Mouse (Mus musculus) G1E-ER4 (cell line): Measurements from ENCODE around the gene Rab3a. TPM values are rescaled to one million over a fixed set of nuclear protein-coding genes. Genes with fewer than 3 reads are reported as not detected.

Experiments
- GATA1 ChIP-seq: IDR thresholded peaks from one replicate; pipeline ENCODE4 v1.8.0; 2012; ENCODE audit warnings: low read length, inconsistent platforms
- polyA plus RNA-seq: library from polyadenylated mRNA; stranded (reverse); fragments of >175 nt; gene quantifications from 2 replicates; pipeline ENCODE4 v1.2.3, GENCODE M21; 2012

The Rab3a gene
- polyA plus RNA-seq, 1 experiment, result 26.1 TPM

DNA sequence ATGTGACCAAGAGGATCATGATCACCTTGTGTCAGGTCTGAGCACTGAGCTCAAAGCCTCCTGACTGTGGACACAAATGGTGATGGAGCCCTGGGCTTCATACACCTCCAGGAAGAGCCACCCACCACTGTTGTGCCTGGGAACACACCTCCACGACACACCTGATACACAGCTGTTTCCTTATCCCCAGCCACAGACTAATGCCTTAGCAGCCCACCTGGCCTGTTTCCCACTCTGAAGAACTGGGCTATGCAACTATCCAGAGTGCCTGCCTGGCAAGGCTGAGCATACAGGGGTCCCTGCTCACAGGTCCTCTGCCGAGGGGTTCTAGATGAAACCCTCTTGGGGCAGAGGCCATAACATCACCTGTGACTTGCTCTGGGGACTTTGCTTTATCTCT is 39.7 kb downstream of the Rab3a start:
- TF ChIP-seq GATA1, result no peak

DNA sequence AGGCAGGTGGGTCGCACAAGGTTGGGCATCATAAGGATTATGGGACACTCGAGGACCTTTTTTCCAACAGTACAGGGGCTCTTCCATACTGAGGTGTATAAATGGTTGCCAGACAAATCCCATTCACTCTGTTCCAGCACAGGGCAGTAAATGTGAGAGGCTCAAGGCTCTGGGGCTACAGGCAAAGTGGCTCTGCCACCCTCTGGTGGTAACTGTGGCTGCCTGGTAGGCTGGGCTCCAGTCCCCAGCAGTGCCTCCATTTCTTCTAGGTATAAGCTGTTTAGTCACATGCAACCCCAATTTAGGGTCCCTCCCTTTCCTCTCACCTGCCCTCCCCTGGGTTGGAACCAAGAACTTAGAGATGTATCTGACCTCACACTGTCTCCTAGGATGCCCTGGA is 40.9 kb downstream of the Rab3a start:
- TF ChIP-seq GATA1, result no peak

DNA sequence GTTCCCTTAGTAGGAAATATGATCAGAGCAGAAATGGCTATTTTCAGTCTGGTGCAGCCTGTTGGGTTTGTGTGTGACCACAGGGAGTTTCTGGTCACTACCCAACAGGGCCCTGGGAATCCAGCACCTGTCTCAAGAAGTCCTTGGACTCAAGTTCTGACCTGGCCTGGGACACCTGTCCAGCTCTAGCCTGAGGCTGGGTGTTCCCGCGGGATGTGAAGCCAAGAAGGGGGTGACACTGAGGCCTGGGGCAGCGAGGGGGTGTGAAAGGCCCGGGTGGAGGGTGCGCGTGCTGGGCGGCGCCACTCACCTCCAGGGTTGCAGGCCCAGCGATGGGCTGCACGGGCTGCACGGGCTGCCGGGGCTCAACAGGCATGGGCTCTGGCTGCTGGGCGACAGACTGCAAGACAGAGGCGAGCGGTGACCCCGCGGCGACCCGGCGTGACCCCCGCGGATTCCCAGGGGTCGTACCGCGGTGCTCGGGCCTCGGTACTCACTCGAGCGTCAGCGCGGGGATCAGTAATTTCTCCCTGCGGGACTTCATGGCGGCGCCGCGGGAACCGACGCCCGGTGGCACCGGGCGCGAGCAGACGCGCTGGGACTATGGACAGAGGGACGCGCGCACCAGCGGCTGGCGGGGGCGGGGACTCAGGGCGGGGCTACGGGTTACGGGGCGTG is 42.1 kb downstream of the Rab3a start:
- TF ChIP-seq GATA1, result no peak

DNA sequence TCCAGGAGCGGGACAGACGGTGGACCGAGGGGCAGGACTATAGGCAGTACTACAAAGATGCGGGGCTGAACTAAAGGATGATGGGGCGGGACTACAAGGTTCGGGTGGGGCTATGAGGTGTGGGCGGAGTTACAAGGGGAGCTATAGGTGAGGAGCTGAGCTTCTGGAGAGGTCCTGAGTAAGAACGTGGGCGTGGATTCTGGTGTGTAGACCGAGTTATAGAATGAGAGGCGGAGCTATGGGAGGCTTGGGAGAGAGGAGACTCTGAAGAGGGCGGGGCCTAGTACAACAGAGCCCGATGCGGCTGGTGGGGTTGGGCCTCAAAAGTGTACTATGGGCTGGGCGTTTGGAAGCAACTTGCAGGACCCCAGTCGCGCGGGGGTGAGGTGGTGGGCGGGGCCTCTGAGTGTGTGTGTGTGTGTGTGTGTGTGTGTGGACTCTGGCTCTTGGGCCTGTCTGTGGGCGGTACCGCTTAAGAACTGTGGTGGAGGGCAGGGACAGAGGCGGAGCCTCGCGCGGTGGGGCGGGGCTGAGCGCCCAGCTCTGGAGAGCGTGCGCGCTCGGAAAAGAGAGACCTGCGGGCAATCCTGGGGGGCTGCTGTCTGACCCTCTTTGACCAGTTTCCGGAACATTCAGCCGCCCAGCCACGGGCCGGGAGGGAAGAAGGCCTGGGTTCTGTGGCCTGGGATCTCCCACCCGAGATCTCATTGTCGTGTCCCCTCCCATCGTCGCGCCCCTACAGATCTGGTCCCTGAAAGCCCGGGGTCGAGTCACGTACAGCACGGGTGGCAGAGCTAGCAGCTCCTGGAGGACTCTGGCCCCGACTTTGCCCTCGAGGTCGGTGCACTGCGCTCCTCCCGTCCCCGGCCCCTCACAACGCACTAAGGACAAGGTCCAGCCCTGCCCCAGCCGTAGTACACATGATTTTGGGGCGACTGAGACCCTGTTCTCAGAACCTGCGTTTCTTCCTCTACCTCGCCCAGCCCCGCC is 42.9 kb downstream of the Rab3a start:
- no peak for TF ChIP-seq GATA1

DNA sequence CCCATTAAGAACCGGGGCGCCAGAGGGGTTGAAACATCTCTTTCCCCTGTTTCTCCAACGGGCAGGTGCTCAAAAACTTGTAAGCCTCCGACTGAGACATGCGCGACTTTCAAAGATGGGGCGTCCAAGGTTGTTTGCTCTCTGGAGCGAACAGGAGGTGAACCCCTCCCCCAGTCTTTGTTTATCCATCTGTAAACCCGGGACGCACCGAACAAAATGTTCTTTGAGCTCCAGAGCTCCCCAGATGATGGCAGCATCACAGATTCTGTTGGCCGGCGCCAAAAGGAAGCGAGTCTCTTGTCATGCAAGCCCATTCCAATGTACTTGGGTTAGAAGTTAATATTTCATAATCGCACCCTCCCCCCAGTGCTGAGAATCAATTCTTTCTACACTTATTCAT is 43.8 kb downstream of the Rab3a start:
- TF ChIP-seq GATA1, result no peak

DNA sequence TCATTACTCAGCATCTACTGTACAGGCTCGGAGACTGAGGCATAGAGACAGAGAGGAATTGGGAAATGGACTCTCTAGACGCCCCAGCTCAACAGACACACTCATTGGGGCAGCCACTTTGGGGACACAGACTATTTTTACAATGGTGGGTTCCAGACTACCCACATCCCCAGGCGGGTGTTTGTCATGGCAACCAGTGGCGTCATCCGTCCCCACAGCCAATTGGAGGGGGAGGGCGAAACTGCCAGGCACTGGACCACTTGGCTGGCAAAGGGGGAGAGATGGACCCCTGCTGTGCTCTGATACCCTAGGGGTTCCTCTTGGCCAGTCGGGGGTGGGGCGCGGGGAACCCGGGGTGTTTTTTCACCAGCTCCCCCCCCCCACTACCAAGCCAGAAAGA is 46.2 kb downstream of the Rab3a start:
- TF ChIP-seq GATA1, result no peak

DNA sequence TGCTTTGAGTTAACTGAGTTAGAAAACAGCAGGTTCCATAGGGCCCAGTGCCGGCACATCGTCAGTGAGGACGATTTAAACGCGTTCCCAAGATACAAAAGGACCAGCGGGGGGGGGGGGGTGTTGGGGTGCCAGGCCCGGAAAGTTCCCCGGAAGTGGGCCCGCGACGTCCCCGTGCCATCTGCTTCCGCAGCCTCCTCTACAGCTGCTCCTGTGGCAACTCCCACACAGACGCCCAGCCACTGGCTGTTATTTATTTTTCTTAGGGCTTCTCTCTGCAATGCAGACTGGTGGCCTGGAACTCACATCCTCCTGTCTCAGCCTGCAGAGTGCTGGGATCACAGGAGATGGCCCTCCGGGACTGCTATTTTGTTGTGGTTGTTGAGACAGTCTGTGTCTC is 46.7 kb downstream of the Rab3a start:
- no peak for TF ChIP-seq GATA1

DNA sequence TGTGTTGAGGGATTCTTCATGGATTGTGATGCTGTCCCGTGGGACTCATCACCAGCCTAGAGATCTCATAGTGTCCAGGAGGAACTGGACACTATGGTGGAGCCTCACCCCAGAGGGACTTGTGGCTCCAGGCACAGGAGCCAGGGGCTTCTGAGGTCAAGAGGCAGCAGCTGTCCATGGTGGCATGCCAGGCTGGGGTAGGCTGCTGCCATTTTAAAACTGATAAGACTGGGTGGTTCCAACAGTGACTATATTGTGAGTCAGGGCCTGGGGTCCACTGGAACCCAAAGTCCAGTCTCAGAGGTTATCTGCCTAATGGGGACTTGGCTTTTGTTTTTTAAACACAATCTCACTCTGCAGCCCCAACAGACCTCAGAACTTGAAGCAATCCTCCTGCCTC is 47.4 kb downstream of the Rab3a start:
- TF ChIP-seq GATA1, result no peak

DNA sequence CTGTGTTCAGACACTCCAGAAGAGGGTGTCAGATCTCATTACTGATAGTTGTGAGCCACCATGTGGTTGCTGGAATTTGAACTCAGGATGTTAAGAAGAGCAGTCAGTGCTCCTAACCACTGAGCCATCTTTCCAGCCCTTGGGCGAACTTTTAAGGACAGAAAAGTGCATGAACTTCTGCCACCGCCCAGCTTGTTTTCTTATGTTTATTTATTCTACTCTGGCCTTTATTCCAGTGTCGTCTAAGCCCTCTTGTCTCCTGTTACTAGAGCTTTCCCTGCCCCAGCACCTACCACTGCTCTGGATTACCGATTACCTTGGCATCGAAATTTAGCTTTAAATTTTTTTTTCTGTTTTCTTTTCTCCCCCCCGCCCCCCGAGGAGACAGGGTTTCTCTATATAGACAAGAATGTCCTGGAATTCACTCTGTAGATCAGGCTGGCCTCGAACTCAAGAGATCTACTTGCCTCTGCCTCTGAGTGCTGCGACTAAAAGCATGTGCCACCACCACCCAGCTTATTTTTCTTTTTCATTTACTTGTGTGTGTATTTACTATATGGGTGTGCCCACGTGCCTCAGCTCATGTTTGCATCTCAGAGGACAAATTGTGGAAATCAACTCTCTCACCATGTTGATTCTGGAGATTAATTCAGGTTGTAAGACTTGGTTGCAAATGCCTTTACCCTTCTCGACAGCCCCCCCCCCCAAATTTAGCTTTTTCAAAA is 48.5 kb downstream of the Rab3a start:
- TF ChIP-seq GATA1, result no peak

DNA sequence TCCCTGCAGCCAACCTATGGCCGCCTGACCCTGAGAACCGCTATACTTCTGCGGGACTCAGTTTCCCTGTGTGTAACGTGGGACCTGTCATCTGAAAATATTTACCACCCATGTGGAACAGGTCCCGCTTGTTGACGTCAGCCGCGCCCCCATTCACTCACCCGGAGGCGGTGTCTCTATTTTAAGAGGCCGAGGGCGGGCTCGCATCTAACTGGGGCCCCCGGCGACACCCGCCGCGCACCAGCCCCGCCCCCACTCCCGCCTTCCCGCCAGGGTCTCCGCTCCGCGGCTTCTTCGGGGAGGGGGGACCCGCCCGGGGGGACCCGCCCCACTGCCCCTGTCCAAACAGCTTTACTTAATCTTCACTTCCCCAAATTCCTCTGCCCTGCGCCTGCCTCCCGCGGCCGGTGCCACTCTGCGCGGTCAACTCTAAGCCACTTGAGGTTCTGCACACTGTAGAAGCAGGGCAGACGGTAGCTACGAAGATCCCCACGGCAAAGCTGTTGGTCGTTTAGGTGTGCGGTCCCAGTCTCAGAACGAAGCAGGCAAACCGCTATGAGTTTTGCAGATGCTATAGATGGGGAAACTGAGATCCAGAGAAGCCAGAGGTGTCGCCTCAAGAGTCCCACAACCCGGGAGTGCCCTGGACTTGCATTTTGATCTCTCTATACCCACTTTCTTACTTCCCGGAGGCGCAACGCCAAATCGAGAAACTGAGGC is 49.4 kb downstream of the Rab3a start:
- no peak for TF ChIP-seq GATA1

DNA sequence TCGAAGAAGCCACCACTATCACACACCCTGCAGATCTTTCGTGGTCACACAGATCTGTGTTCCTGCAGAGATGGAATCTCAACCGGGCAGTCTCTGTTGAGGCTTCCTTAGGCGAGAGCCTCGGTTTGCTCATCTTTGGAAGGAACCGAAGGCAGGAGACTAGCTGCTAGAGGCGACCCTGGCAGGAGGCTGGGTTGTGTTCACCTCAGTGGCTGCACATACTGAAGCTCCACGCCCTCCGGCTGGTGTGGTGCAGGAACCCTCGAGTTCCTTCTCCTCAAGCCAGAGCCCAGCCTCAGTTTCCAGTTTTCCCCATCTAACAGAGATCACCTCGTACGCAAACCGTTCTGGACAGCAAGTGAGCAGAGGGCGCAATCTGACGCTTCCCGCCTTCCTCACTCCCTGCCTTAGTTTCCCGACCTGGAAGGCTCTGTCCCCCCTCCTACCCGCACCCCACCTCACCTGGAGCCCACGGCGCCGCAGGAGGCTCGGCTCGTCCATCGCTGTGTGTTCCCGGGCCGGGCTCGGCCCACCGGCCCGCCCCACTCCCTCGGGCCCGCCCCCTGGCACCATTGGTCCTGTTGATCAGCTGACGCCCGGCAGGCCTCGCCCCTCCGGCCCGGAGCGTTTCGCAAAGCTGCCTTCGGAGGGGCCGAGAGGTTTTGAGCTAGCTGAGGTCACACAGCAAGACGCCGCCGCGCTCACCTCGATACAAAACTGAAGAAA is 50.2 kb downstream of the Rab3a start, which contains the start of gene Mast3:
Mast3 (minus strand) TSS at position 574 of the 726 bp plus-strand sequence.
- no peak for TF ChIP-seq GATA1

DNA sequence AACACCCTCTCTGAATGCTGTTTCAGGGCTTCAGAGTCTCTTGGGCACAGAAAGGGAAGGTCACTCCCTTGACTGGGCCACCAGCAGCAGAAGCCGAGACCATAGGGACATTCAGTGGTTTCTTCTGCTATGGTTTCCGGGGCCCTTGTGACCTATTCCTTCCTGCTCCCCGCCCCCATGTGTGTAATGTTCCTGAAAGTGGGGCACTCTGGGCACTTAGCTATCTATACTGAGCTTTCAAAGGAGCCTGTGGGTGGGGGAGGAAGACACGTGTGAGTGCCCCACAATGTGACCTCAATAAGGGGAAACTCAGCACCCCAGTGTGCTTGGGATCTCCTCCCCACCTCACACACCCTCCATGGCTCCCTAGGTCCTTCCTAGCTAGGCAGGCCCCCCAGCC is 52.1 kb downstream of the Rab3a start:
- no peak for TF ChIP-seq GATA1

DNA sequence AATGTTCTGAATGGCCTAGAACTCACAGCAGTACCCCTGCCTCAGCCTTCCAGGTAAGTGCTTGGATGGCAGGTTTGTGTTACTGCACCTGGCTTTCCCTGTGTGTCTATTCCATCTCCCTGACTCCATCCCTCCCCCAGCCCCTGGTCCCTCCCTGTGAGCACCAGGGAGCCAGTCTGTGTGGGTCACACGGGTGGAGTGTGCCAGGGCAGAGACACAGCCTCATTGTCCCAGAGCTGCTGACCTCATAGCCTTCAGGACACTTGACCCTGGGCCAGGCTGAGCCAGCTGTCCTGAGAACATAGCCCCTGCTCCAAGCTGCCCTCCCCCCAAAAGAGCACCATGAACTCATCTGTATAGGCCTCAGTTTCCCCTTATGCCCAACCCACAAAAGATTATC is 52.8 kb downstream of the Rab3a start:
- TF ChIP-seq GATA1, result no peak

DNA sequence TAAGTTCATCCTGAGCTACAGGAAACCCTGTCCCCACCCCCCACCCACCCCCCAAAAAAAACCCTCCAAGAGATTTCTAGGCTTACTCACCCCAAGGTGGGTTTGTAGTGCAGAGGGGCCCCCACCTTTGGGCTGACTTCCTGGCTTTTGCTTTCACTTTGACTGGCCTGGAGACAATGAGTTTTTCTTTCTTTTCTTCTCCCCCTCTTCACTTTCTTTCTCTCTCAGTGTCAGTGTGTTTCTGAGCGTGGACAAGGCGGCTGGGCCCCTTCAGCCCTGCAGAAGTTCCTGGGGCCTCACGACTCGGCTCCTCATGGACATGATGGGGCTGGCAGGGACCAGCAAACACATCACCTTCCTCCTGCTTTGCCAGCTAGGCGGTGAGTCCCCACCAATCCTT is 53.8 kb downstream of the Rab3a start, which contains the start of gene Il12rb1:
Il12rb1 (plus strand) TSS at position 211 of the 400 bp plus-strand sequence.
- TF ChIP-seq GATA1, result no peak

Other genes starting within 250 kb of the Rab3a start
- 264 and 347 TPM in 2 replicates for gene Rex1bd, start 247.9 kb upstream of the Rab3a start, polyA plus RNA-seq
- 421 and 1,202 TPM in 2 replicates for gene Uba52, start 243.9 kb upstream of the Rab3a start, polyA plus RNA-seq
- 1,137 and 1,401 TPM in 2 replicates for gene Fkbp8, start 227.0 kb upstream of the Rab3a start, polyA plus RNA-seq
- gene Kxd1, start 226.7 kb upstream of the Rab3a start, polyA plus RNA-seq, result 41.4 and 54.9 TPM in 2 replicates
- gene Ell, start 215.2 kb upstream of the Rab3a start, polyA plus RNA-seq, result 50.0 and 51.6 TPM in 2 replicates
- gene Isyna1, start 160.3 kb upstream of the Rab3a start, polyA plus RNA-seq, result 184 and 204 TPM in 2 replicates
- gene Ssbp4, start 145.8 kb upstream of the Rab3a start, polyA plus RNA-seq, result 968 and 1,213 TPM in 2 replicates
- gene Lrrc25, start 138.5 kb upstream of the Rab3a start, polyA plus RNA-seq, result 0.08 and 0.13 TPM in 2 replicates
- gene Gdf15, start 122.2 kb upstream of the Rab3a start, polyA plus RNA-seq, result 0.05 TPM in 1 of 2 replicates, not detected in the other
- 3.7 and 5.0 TPM in 2 replicates for gene Pgpep1, start 94.3 kb upstream of the Rab3a start, polyA plus RNA-seq
- gene Lsm4, start 81.4 kb upstream of the Rab3a start, polyA plus RNA-seq, result 887 and 1,189 TPM in 2 replicates
- gene Jund, start 55.7 kb upstream of the Rab3a start, polyA plus RNA-seq, result 173 and 232 TPM in 2 replicates
- not detected in 2 replicates for gene Iqcn, start 51.2 kb upstream of the Rab3a start, polyA plus RNA-seq
- gene Gm3336, start 36.1 kb upstream of the Rab3a start, polyA plus RNA-seq, result not detected in 2 replicates
- 0.81 and 1.2 TPM in 2 replicates for gene Pde4c, start 31.0 kb upstream of the Rab3a start, polyA plus RNA-seq
- 189 and 199 TPM in 2 replicates for gene Mpv17l2, start 6.3 kb downstream of the Rab3a start, polyA plus RNA-seq
- 70.1 and 86.8 TPM in 2 replicates for gene Pik3r2, start 22.0 kb downstream of the Rab3a start, polyA plus RNA-seq
- gene Mast3, start 50.4 kb downstream of the Rab3a start, polyA plus RNA-seq, result 206 and 255 TPM in 2 replicates
- 5.2 and 5.3 TPM in 2 replicates for gene Il12rb1, start 53.8 kb downstream of the Rab3a start, polyA plus RNA-seq
- gene Arrdc2, start 85.0 kb downstream of the Rab3a start, polyA plus RNA-seq, result 65.7 and 101 TPM in 2 replicates
- 0.03 TPM in 2 replicates for gene Kcnn1, start 108.6 kb downstream of the Rab3a start, polyA plus RNA-seq
- gene Ccdc124, start 119.3 kb downstream of the Rab3a start, polyA plus RNA-seq, result 179 and 205 TPM in 2 replicates
- 0.10 and 0.13 TPM in 2 replicates for gene Slc5a5, start 138.1 kb downstream of the Rab3a start, polyA plus RNA-seq
- 1,483 and 5,957 TPM in 2 replicates for gene Rpl18a, start 142.7 kb downstream of the Rab3a start, polyA plus RNA-seq
- 129 and 137 TPM in 2 replicates for gene Map1s, start 151.3 kb downstream of the Rab3a start, polyA plus RNA-seq